Mouse (Mus musculus): ENCODE measurements around the gene Josd1. TPM values are rescaled to one million over a fixed set of nuclear protein-coding genes. Genes with fewer than 3 reads are reported as not detected.

Gene Josd1
- polyA plus RNA-seq, 1 experiment from 2014 or later = 29.7 TPM

GRCm38 (mm10) chr15:79690426-79691022, 2.8 kb upstream of the Josd1 start, which contains the start of gene Gtpbp1:
Gene Gtpbp1 (plus strand): TSS chr15:79690845.
- Histone ChIP-seq H3K4me2 (replicated peaks) (peak within 1 kb of the TSS; percentile 90), H3K27ac (peak within 1 kb of the TSS; percentile 94), H3K4me1 (peaks cover 48% of the 10 kb centered on the region), H3K36me3 (0 out of 2 replicates have a peak, but pooled peaks cover 5% of the 10 kb centered on the region), H3K9me3 (replicated peaks) (no peaks in the 10 kb centered on the region), H3K9ac (peak within 1 kb of the TSS; percentile 81), H3K27me3 (no peaks in the 10 kb centered on the region), H3K4me3 (peak within 1 kb of the TSS; percentile 93)
- WGBS = under 1% methylated on average over 45 of the region's 45 CpGs
- peak; percentile 97 for ATAC-seq (ENCODE audit: low FRiP score)

- 0 out of 2 replicates have a peak, but pooled peaks cover 4% of the 10 kb centered on the region for H3K36me3 ChIP-seq
- peak overlapping the region; percentile 90 for H3K4me2 ChIP-seq (replicated peaks)
- H3K4me1 ChIP-seq = peaks cover 55% of the 10 kb centered on the region
- peak overlapping the region; percentile 93 for H3K4me3 ChIP-seq
- ATAC-seq (ENCODE audit: low FRiP score) = no peak
- 17% methylated on average over 24 of the region's 24 CpGs for WGBS
- 0 out of 2 replicates have a peak overlapping the region, but pooled peaks have one; percentile 36 for H3K27ac ChIP-seq
- H3K9me3 ChIP-seq (replicated peaks) = no peaks in the 10 kb centered on the region
- H3K27me3 ChIP-seq = no peaks in the 10 kb centered on the region
- H3K9ac ChIP-seq = no peak overlapping the region
Observed at GRCm38 (mm10) chr15:79689662-79690425, 2.1 kb upstream of the Josd1 start.

DNA sequence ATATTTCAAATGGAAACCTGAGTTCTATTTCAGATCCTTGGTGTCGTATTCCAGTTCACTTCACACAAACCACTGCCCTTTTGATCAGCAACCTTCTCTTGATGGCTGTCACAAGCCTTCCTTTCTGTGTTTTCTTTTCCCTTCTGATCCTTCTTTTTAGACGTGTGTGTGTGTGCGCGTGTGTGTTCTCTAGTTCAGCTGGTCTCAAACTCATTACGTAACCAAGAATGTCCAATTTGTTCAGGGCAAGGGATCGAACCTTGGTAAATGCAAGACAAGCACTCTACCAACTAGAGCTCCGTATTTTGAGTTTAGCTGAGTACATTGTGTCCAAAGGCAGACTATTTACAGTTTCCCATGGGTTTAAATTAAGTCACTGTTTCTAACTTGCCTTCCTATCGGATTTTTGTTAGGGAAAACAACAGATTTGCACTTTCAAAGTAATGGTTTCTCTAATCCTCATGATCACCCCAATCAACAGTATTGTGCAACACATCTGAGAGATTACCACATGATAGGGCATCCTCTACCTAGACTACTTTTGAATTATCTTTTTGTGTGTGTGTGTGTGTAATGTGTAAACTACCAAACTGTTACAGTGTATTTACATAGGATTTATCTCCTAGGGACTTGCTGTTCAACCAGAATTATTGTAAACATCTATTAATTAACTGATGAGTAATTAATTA, 693 bp upstream of the Josd1 start:
- peak overlapping the region; percentile 80 for H3K4me2 ChIP-seq (replicated peaks)
- peak overlapping the region; percentile 97; the same call in 1 of the 2 replicates for H3K9ac ChIP-seq
- H3K9me3 ChIP-seq (replicated peaks) = no peaks in the 10 kb centered on the region
- peaks cover 66% of the 10 kb centered on the region for H3K4me1 ChIP-seq
- H3K27ac ChIP-seq = peak overlapping the region; percentile 87
- H3K36me3 ChIP-seq = no peaks in the 10 kb centered on the region
- no peaks in the 10 kb centered on the region for H3K27me3 ChIP-seq
- H3K4me3 ChIP-seq = peak overlapping the region; percentile 95
- no peak for ATAC-seq (ENCODE audit: low FRiP score)
- WGBS = 6% methylated on average over 8 of the region's 8 CpGs

DNA sequence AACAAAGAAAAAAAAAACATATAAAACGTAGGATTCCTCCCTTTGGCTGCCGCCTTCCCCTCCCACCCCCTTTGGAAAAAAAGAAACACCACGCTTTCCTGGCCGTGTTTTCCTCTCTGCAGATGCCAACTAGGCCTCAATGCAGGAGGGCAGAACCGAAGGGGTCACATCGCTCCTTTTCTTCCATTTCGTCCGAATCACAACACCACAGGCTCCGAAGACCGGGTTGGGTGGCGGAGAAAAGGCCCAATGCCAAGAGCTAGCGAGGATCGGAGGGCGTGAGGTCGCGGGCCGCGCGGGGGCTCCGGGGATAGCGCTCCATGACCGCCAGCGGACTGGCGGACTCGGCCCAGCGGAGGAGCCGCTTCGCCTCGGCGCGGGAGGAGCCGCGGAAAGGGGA, 544 bp downstream of the Josd1 start:
- ATAC-seq (ENCODE audit: low FRiP score) = no peak
- peak overlapping the region; percentile 80 for H3K4me2 ChIP-seq (replicated peaks)
- H3K9me3 ChIP-seq (replicated peaks) = no peaks in the 10 kb centered on the region
- H3K9ac ChIP-seq = peak overlapping the region; percentile 97
- 0% methylated on average over 27 of the region's 33 CpGs for WGBS
- H3K4me3 ChIP-seq = peak overlapping the region; percentile 95
- H3K27me3 ChIP-seq = no peaks in the 10 kb centered on the region
- H3K27ac ChIP-seq = peak overlapping the region; percentile 87
- H3K4me1 ChIP-seq = peaks cover 66% of the 10 kb centered on the region
- H3K36me3 ChIP-seq = no peaks in the 10 kb centered on the region

GRCm38 (mm10) chr15:79686046-79686869, 1.5 kb downstream of the Josd1 start:
- Histone ChIP-seq H3K27me3 (no peaks in the 10 kb centered on the region), H3K4me2 (replicated peaks) (peak overlapping the region; percentile 80), H3K4me1 (peaks cover 61% of the 10 kb centered on the region), H3K36me3 (no peaks in the 10 kb centered on the region), H3K4me3 (peak overlapping the region; percentile 95), H3K27ac (no peak overlapping the region), H3K9me3 (replicated peaks) (no peaks in the 10 kb centered on the region), H3K9ac (peak overlapping the region; percentile 97)
- 17% methylated on average over 15 of the region's 15 CpGs for WGBS
- no peak for ATAC-seq (ENCODE audit: low FRiP score)

DNA sequence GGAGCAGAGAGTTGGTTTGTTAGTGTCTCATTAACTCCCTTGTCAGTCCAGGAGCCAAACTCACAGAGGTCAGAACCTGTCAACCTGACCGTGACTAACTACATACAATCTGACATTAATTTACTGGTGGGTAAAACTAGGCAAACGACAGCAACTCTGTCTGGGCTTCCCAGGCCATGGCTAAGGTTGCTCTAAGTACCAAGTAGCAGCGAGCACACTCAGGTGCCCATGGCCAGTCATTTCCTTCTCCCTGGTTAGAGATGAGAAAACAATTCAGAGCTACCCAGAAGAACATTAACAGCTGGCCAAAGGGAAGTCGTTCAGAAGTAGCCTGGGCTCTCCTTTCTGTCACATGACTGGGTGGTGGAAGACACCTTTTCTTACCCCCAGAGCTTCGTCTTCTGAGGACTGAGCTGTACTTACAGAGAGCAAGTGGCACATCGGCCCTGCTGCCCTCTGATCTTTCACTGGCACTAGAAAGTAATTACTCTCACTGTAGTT, 2.5 kb downstream of the Josd1 start:
- no peaks in the 10 kb centered on the region for H3K27me3 ChIP-seq
- H3K4me3 ChIP-seq = peak overlapping the region; percentile 95

GRCm38 (mm10) chr15:79684616-79685015, 3.1 kb downstream of the Josd1 start:
- no peaks in the 10 kb centered on the region for H3K36me3 ChIP-seq
- H3K9me3 ChIP-seq (replicated peaks) = no peaks in the 10 kb centered on the region
- peak overlapping the region; percentile 95 for H3K4me3 ChIP-seq
- 88% methylated on average over 6 of the region's 6 CpGs for WGBS
- H3K4me2 ChIP-seq (replicated peaks) = peak overlapping the region; percentile 80
- no peaks in the 10 kb centered on the region for H3K27me3 ChIP-seq
- peaks cover 55% of the 10 kb centered on the region for H3K4me1 ChIP-seq
- peak overlapping the region; percentile 97 for H3K9ac ChIP-seq
- H3K27ac ChIP-seq = no peak overlapping the region
- no peak for ATAC-seq (ENCODE audit: low FRiP score)

More for the DNA sequence above, 2.5 kb downstream of the Josd1 start:
- 54% methylated on average over 6 of the region's 6 CpGs for WGBS
- Histone ChIP-seq H3K9me3 (replicated peaks) (no peaks in the 10 kb centered on the region), H3K4me2 (replicated peaks) (peak overlapping the region; percentile 80), H3K27ac (no peak overlapping the region), H3K4me1 (peaks cover 61% of the 10 kb centered on the region), H3K36me3 (no peaks in the 10 kb centered on the region), H3K9ac (peak overlapping the region; percentile 97; the same call in 1 of the 2 replicates)
- no peak for ATAC-seq (ENCODE audit: low FRiP score)

- H3K4me3 ChIP-seq = peak overlapping the region; percentile 95
- peaks cover 52% of the 10 kb centered on the region for H3K4me1 ChIP-seq
- WGBS = 81% methylated on average over 19 of the region's 19 CpGs
- H3K27ac ChIP-seq = no peak overlapping the region
- no peak for ATAC-seq (ENCODE audit: low FRiP score)
- peak overlapping the region; percentile 97 for H3K9ac ChIP-seq
- H3K36me3 ChIP-seq = no peaks in the 10 kb centered on the region
- H3K9me3 ChIP-seq (replicated peaks) = no peaks in the 10 kb centered on the region
- H3K27me3 ChIP-seq = no peaks in the 10 kb centered on the region
- peak overlapping the region; percentile 80 for H3K4me2 ChIP-seq (replicated peaks)
Observed at GRCm38 (mm10) chr15:79683707-79684465, 3.8 kb downstream of the Josd1 start.

DNA sequence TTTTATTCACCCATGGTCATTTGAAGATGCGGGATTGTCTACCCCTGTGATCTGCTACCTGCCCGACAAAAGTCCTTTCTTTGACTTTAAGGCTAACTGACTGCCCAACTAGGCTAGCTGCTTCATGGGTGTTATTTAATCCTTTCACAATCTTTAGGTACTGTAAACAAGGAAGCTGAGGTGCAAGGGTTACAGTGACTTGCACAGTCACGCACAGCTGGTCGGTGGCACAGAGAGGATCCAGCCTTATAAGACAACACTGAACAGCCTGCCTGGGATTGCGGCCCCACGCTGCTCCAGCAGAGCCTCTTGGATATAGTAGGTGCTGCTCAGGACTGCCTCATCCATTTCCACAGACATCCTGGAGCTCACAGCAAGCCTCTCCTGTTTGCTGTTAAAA, 4.6 kb downstream of the Josd1 start:
- no peak overlapping the region for H3K27ac ChIP-seq
- no peaks in the 10 kb centered on the region for H3K9me3 ChIP-seq (replicated peaks)
- no peak overlapping the region for H3K4me3 ChIP-seq
- 84% methylated on average over 6 of the region's 6 CpGs for WGBS
- no peaks in the 10 kb centered on the region for H3K36me3 ChIP-seq
- peaks cover 48% of the 10 kb centered on the region for H3K4me1 ChIP-seq
- H3K9ac ChIP-seq = no peak overlapping the region; the same call in 1 of the 2 replicates
- no peak overlapping the region for H3K4me2 ChIP-seq (replicated peaks)
- ATAC-seq (ENCODE audit: low FRiP score) = no peak
- no peaks in the 10 kb centered on the region for H3K27me3 ChIP-seq

DNA sequence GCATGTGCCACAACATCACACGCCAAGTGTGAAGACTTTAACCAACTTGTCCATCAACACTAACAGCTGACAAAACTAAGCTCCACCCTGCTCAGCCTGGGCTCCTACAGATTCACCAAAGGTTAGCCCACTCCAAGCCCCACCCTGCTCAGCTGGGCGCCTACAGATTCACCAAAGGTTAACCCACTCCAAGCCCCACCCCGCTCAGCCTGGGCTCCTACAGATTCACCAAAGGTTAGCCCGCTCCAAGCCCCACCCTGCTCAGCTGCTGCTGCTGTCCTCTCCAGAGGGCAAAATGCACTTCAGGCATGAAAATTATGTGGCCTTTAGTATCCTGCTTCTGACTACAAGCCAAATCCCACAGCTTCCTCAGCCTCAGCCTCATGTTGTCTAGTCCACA, 5.7 kb downstream of the Josd1 start:
- no peak overlapping the region for H3K9ac ChIP-seq
- H3K27ac ChIP-seq = no peak overlapping the region
- no peaks in the 10 kb centered on the region for H3K9me3 ChIP-seq (replicated peaks)
- H3K4me3 ChIP-seq = no peak overlapping the region
- WGBS = 87% methylated on average over 4 of the region's 4 CpGs
- H3K4me1 ChIP-seq = peaks cover 46% of the 10 kb centered on the region
- no peak overlapping the region for H3K4me2 ChIP-seq (replicated peaks)
- no peaks in the 10 kb centered on the region; the same call in 1 of the 2 replicates for H3K36me3 ChIP-seq
- no peaks in the 10 kb centered on the region for H3K27me3 ChIP-seq
- no peak for ATAC-seq (ENCODE audit: low FRiP score)

GRCm38 (mm10) chr15:79677936-79678335, 9.8 kb downstream of the Josd1 start:
- WGBS = 89% methylated on average over 2 of the region's 2 CpGs
- H3K4me2 ChIP-seq (replicated peaks) = no peak overlapping the region
- H3K9me3 ChIP-seq (replicated peaks) = no peaks in the 10 kb centered on the region
- H3K4me1 ChIP-seq = peaks cover 10% of the 10 kb centered on the region
- H3K27me3 ChIP-seq = no peaks in the 10 kb centered on the region
- H3K27ac ChIP-seq = no peak overlapping the region
- H3K9ac ChIP-seq = no peak overlapping the region
- peaks cover 35% of the 10 kb centered on the region for H3K36me3 ChIP-seq
- no peak for ATAC-seq (ENCODE audit: low FRiP score)
- no peak overlapping the region for H3K4me3 ChIP-seq
